Mouse (Mus musculus) megakaryocyte, adult 5-6 weeks (primary cell): Measurements from ENCODE around the gene Dnah7c. TPM values are rescaled to one million over a fixed set of nuclear protein-coding genes. Genes with fewer than 3 reads are reported as not detected.

Experiments
- ATAC-seq: 2 replicates; pipeline ENCODE4 v1.8.0; 2016; ENCODE audit warnings: mild to moderate bottlenecking, inconsistent platforms; ENCODE audit not compliant: poor library complexity, severe bottlenecking
- total RNA-seq, 2 experiments: library from RNA; stranded (forward) in 1 of 2; stranded (reverse) in 1 of 2; fragments of 153-499, 151-499 nt in 1 of 2; fragments of 221-1000, 200-1000 nt in 1 of 2; gene quantifications; 2 replicates each; pipeline versions ENCODE4 v1.2.3 to v1.2.4; 2015 to 2017

Dnah7c gene
- total RNA-seq, 2 experiments from 2014 or later = not detected

GRCm38 (mm10) chr1:46853317-46854035 is 428.1 kb downstream of the Dnah7c start:
- peak; percentile 77 for ATAC-seq

- peak; percentile 34 for ATAC-seq
Observed at GRCm38 (mm10) chr1:46854036-46854900, 428.9 kb downstream of the Dnah7c start.

GRCm38 (mm10) chr1:46856498-46856897 is 431.1 kb downstream of the Dnah7c start:
- ATAC-seq = no peak
